Mouse (Mus musculus) forebrain, embryonic 15.5 days (tissue): ENCODE measurements around the gene Thap3. TPM values are rescaled to one million over a fixed set of nuclear protein-coding genes. Genes with fewer than 3 reads are reported as not detected.

Source experiments
- ATAC-seq: fragments of 200-750 bp; cut with Nextera tagmentation; replicated peaks from 2 replicates; pipeline ENCODE4 v1.8.0; 2017; ENCODE audit warnings: mild to moderate bottlenecking, moderate TSS enrichment, moderate library complexity
- H3K27ac ChIP-seq: fragments of 300-500 bp; sonication (generic); replicated peaks from 2 replicates; pipeline ENCODE4 v1.5.1; 2015; ENCODE audit warnings: mild to moderate bottlenecking, inconsistent platforms
- H3K27me3 ChIP-seq: fragments of 300-500 bp; sonication (generic); 2 replicates; pipeline ENCODE4 v1.6.1; 2015; ENCODE audit warnings: inconsistent platforms
- H3K36me3 ChIP-seq: fragments of 300-500 bp; sonication (generic); 2 replicates; pipeline ENCODE4 v1.6.1; 2015; ENCODE audit warnings: mild to moderate bottlenecking, inconsistent platforms
- H3K4me1 ChIP-seq: fragments of 300-500 bp; sonication (generic); 2 replicates; pipeline ENCODE4 v1.6.1; 2015; ENCODE audit warnings: inconsistent platforms
- H3K4me2 ChIP-seq: fragments of 300-500 bp; sonication (generic); replicated peaks from 2 replicates; pipeline ENCODE4 v1.6.1; 2015; ENCODE audit warnings: mild to moderate bottlenecking, inconsistent platforms
- H3K4me3 ChIP-seq: fragments of 300-500 bp; sonication (generic); 2 replicates; pipeline ENCODE4 v1.5.1; 2015; ENCODE audit warnings: mild to moderate bottlenecking, inconsistent platforms
- H3K9ac ChIP-seq: fragments of 300-500 bp; sonication (generic); replicated peaks from 2 replicates; pipeline ENCODE4 v1.6.1; 2015; ENCODE audit warnings: mild to moderate bottlenecking, inconsistent platforms
- H3K9me3 ChIP-seq: fragments of 300-500 bp; sonication (generic); 2 replicates; pipeline ENCODE4 v1.6.1; 2016; ENCODE audit warnings: inconsistent platforms
- WGBS: fragments of 180-500 bp; shearing (Covaris S2); methylation state at CpG from one replicate; pipeline ENCODE4 v1.1.7; 2015; ENCODE audit warnings: mixed read lengths; 5-methylcytosine and 5-hydroxymethylcytosine counted together
- polyA plus RNA-seq: library from polyadenylated mRNA; unstranded; fragments of >200 nt; fragmentation: Nextera tagmentation; extraction: Ambion mirVana; gene quantifications from 2 replicates; pipeline ENCODE4 v1.2.1, GENCODE M21; 2015

The Thap3 gene
- polyA plus RNA-seq, 1 experiment from 2014 or later: 41.6 TPM

GRCm38 (mm10) chr4:152007481-152008147, 18.8 kb upstream of the Thap3 start:
- Histone ChIP-seq H3K27ac (no peak overlapping the region), H3K4me3 (peak overlapping the region; percentile 78), H3K27me3 (peaks cover 22% of the 10 kb centered on the region), H3K4me1 (peaks cover 31% of the 10 kb centered on the region), H3K9me3 (no peaks in the 10 kb centered on the region), H3K36me3 (no peaks in the 10 kb centered on the region), H3K4me2 (peak overlapping the region; percentile 94), H3K9ac (no peak overlapping the region)
- WGBS: 4% methylated on average over 8 of the region's 8 CpGs
- no peak for ATAC-seq

DNA sequence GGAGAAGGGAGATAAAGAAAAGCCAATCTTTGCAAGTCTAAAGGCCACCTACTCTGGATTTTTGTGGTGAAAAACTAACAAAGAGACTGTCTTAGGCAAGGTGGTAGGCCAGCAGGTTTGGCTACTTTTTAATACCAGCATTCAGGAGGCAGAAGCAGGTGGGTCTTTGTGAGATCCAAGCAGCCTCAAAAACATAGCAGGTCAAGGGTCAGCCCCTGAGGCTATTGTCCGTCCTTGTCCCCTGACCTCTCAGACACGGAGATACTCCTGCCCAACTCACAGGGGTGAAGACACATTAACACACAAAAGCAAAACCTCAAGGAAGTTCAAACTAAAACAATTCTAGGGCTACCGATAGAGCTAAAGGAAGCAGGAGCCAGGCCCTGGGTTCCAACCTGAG, 18.0 kb upstream of the Thap3 start:
- Histone ChIP-seq H3K27ac (no peak overlapping the region), H3K9me3 (no peaks in the 10 kb centered on the region), H3K4me1 (peaks cover 31% of the 10 kb centered on the region), H3K4me2 (no peak overlapping the region), H3K36me3 (no peaks in the 10 kb centered on the region), H3K9ac (no peak overlapping the region), H3K27me3 (peaks cover 22% of the 10 kb centered on the region), H3K4me3 (no peak overlapping the region)
- WGBS: 27% methylated on average over 3 of the region's 3 CpGs
- no peak for ATAC-seq

DNA sequence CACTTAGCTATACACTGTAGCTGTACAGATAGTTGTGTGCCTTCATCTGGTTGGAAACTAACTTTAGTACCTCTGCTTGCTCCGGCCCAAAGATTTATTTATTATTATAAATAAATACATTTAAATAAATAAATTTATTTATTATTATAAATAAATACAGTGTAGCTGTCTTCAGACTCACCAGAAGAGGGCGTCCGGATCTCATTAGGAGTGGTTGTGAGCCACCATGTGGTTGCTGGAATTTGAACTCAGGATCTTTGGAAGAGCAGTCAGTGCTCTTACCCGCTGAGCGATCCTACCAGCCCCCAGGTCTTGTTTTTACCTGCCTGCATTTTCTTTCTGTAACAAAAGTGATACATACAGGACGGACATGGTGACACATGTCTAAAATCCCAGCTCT, 17.3 kb upstream of the Thap3 start:
- no peaks in the 10 kb centered on the region for H3K9me3 ChIP-seq
- WGBS: 76% methylated on average over 6 of the region's 6 CpGs

GRCm38 (mm10) chr4:152002063-152002462, 13.3 kb upstream of the Thap3 start:
- no peak overlapping the region for H3K4me2 ChIP-seq
- 95% methylated on average over 3 of the region's 3 CpGs for WGBS

More for the DNA sequence above, 17.3 kb upstream of the Thap3 start:
- Histone ChIP-seq H3K36me3 (no peaks in the 10 kb centered on the region), H3K27ac (no peak overlapping the region), H3K9ac (no peak overlapping the region), H3K4me3 (no peak overlapping the region), H3K4me2 (no peak overlapping the region), H3K27me3 (peaks cover 22% of the 10 kb centered on the region), H3K4me1 (peaks cover 31% of the 10 kb centered on the region)
- no peak for ATAC-seq

DNA sequence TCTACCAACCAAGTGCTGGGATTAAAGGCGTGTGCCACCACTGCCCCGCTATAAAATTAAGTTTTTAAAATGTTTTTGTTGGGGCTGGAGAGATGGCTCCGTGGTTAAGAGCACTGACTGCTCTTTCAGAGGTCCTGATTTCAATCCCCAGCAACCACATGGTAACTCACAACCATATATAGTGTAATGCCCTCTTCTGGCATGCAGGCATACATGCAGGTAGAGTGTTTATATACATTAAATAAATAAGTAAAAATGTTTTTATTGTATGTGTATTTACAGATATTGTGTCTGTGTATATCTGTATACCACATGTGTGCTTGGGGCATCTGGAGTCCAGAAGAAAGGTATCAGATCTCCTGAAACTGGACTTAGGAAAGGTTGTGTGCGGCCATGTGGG, 12.5 kb upstream of the Thap3 start:
- Histone ChIP-seq H3K4me3 (no peak overlapping the region), H3K36me3 (no peaks in the 10 kb centered on the region), H3K9me3 (no peaks in the 10 kb centered on the region), H3K27ac (no peak overlapping the region), H3K27me3 (peaks cover 1% of the 10 kb centered on the region; the same call in 1 of the 2 replicates), H3K4me1 (peaks cover 10% of the 10 kb centered on the region), H3K4me2 (no peak overlapping the region), H3K9ac (no peak overlapping the region)
- no peak for ATAC-seq
- WGBS: 73% methylated on average over 4 of the region's 4 CpGs

More at GRCm38 (mm10) chr4:152002063-152002462, 13.3 kb upstream of the Thap3 start:
- no peaks in the 10 kb centered on the region for H3K9me3 ChIP-seq
- no peak overlapping the region for H3K27ac ChIP-seq
- H3K27me3 ChIP-seq: peaks cover 9% of the 10 kb centered on the region
- no peak overlapping the region for H3K9ac ChIP-seq
- no peaks in the 10 kb centered on the region for H3K36me3 ChIP-seq
- no peak overlapping the region for H3K4me3 ChIP-seq
- H3K4me1 ChIP-seq: peaks cover 8% of the 10 kb centered on the region
- ATAC-seq: no peak

DNA sequence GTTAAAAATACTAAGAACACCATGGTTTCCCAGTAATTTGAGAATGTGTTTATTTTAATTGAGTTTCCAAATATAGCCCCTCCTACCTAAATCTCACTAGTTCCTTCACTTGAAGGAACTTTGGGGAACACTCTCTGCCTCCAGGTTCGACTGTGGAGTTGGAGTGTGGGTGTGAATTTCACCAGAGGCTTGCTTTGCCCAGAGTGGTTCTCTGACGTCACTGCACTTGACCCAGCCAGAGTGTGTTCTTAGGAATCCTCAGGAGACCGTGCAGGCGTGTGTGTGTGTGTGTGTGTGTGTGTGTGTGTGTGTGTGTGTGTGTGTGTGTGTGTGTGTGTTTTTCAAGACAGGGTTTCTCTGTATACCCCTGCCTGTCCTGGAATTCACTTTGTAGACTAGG, 12.1 kb upstream of the Thap3 start:
- H3K27ac ChIP-seq: no peak overlapping the region
- H3K4me2 ChIP-seq: no peak overlapping the region
- peaks cover 10% of the 10 kb centered on the region for H3K4me1 ChIP-seq
- H3K4me3 ChIP-seq: no peak overlapping the region
- H3K27me3 ChIP-seq: no peaks in the 10 kb centered on the region
- H3K36me3 ChIP-seq: no peaks in the 10 kb centered on the region
- no peak overlapping the region for H3K9ac ChIP-seq
- ATAC-seq: no peak
- 46% methylated on average over 4 of the region's 4 CpGs for whole genome bisulfite sequencing
- no peaks in the 10 kb centered on the region for H3K9me3 ChIP-seq

DNA sequence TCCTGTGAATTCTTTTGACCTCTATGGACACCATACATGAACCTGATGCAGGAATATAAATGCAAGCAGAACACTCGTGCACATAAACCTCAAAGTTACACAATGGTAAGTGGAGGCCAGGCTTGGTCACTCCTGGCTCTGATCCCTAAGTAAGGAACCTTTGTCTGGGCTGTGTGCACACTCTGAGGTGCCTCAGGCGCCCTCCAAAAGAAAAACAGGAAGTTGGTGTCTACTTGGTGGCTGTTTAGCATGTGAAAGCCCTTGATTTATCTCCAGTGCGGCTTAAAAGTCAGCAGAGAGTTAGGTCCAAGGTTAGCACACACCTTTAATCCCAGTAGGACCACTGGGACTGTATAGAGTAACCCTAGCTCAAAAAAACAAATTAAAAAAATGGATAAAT, 10.7 kb upstream of the Thap3 start:
- WGBS: 66% methylated on average over 3 of the region's 3 CpGs
- Histone ChIP-seq H3K9me3 (no peaks in the 10 kb centered on the region), H3K4me1 (peaks cover 14% of the 10 kb centered on the region), H3K9ac (no peak overlapping the region), H3K36me3 (no peaks in the 10 kb centered on the region), H3K27me3 (no peaks in the 10 kb centered on the region), H3K27ac (no peak overlapping the region), H3K4me2 (no peak overlapping the region), H3K4me3 (no peak overlapping the region)
- ATAC-seq: no peak

GRCm38 (mm10) chr4:151997701-151998100, 8.9 kb upstream of the Thap3 start:
- Histone ChIP-seq H3K27ac (no peak overlapping the region), H3K9ac (no peak overlapping the region), H3K4me3 (peak overlapping the region; percentile 99; the same call in 1 of the 2 replicates), H3K4me1 (peaks cover 29% of the 10 kb centered on the region), H3K27me3 (no peaks in the 10 kb centered on the region), H3K9me3 (no peaks in the 10 kb centered on the region), H3K36me3 (no peaks in the 10 kb centered on the region), H3K4me2 (peak overlapping the region; percentile 57; the same call in 1 of the 2 replicates)
- ATAC-seq: no peak
- 75% methylated on average over 3 of the region's 3 CpGs for WGBS

GRCm38 (mm10) chr4:151996951-151997222, 8.1 kb upstream of the Thap3 start:
- Histone ChIP-seq H3K4me3 (peak overlapping the region; percentile 99), H3K36me3 (peaks cover 6% of the 10 kb centered on the region), H3K27ac (peak overlapping the region; percentile 90), H3K9ac (peak overlapping the region; percentile 70), H3K27me3 (no peaks in the 10 kb centered on the region), H3K9me3 (no peaks in the 10 kb centered on the region), H3K4me1 (peaks cover 29% of the 10 kb centered on the region), H3K4me2 (peak overlapping the region; percentile 57)
- no peak for ATAC-seq
- WGBS: 4% methylated on average over 13 of the region's 13 CpGs

GRCm38 (mm10) chr4:151996173-151996950, 7.6 kb upstream of the Thap3 start, which contains the start of gene Phf13:
Gene Phf13, minus strand, starts transcription at chr4:151996258.
- peak; percentile 98 for ATAC-seq
- Histone ChIP-seq H3K9me3 (no peaks in the 10 kb centered on the region), H3K27me3 (no peaks in the 10 kb centered on the region), H3K4me1 (peaks cover 29% of the 10 kb centered on the region), H3K4me2 (peak within 1 kb of the TSS; percentile 88), H3K4me3 (peak within 1 kb of the TSS; percentile 99), H3K9ac (peak within 1 kb of the TSS; percentile 89), H3K27ac (peak within 1 kb of the TSS; percentile 90), H3K36me3 (peaks cover 11% of the 10 kb centered on the region)
- WGBS: under 1% methylated on average over 87 of the region's 94 CpGs

DNA sequence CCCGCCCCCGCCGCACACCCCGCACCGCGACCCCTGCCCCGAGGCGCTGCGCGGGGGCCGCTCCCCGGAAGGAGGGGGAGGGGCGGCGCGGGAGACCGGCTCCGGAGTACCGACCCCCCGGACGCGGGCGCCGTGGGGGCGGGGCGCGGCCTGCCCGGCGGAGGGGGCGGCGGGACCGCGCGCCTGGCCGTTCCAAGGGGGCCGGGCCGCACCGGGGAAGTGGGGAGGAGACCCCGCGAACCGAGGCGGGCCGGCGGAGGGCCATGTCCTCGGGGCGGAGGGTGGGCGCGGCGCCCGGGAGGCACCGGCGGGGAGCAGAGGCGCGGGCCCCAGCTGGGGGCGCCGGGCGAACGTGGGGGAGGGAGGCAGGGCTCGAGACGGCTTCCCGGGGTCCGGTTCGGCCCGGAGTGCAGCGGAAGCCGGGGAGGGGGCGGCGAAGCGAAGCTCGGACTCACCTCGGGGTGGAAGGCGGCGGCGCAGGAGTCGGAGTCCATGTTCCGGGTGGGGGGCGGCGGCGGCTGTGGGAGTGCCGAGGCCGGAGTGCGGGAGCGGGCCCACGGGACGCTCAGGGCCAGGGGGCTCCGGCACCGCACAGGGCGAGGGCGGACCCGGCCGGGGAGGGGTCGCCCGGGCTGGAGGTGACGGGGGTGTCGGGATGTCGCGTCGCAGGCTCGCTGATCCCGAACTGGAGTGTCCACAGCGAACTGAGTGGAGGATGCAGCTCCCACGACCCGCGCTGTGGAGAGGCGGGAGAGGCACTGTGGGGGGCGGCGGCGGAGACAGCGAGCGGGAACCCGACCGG, 6.8 kb upstream of the Thap3 start:
- peaks cover 29% of the 10 kb centered on the region for H3K4me1 ChIP-seq
- under 1% methylated on average over 90 of the region's 111 CpGs for WGBS
- H3K27ac ChIP-seq: peak overlapping the region; percentile 65
- H3K4me2 ChIP-seq: peak overlapping the region; percentile 88
- H3K27me3 ChIP-seq: no peaks in the 10 kb centered on the region
- ATAC-seq: peak; percentile 63
- H3K9ac ChIP-seq: peak overlapping the region; percentile 89
- H3K36me3 ChIP-seq: peaks cover 19% of the 10 kb centered on the region
- H3K9me3 ChIP-seq: no peaks in the 10 kb centered on the region
- H3K4me3 ChIP-seq: peak overlapping the region; percentile 99
